Mouse (Mus musculus) spleen, postnatal 4 days (tissue): Measurements from ENCODE around the gene Wwtr1.

ENCODE experiments used
- DNase-seq, 2 experiments: peaks; one replicate each; pipeline ENCODE4 v3.0.0; 2022; ENCODE audit warnings: low spot score in 2 of 2

Wwtr1 gene

DNA sequence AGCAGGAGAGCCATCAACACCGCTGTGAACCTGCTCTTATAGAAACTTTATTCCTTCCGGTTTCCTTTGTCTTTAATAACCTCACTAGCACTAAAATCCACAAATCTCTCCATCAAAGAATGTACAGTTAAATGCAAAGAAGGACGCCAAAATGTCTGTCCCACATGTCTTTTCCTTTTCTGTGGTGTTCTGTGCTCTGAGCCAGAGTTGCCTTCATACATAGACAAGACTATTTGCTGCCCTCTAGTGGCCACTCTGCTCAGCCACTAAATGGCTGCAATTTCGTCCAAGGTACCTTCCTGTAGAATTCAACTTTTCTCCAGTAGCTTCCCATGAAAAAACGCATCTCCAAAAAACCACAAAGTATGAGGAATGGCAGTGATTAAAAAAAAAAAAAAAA, 127.3 kb downstream of the Wwtr1 start:
- peak in 1 of 2 experiments; percentile 20 for DNase-seq

DNA sequence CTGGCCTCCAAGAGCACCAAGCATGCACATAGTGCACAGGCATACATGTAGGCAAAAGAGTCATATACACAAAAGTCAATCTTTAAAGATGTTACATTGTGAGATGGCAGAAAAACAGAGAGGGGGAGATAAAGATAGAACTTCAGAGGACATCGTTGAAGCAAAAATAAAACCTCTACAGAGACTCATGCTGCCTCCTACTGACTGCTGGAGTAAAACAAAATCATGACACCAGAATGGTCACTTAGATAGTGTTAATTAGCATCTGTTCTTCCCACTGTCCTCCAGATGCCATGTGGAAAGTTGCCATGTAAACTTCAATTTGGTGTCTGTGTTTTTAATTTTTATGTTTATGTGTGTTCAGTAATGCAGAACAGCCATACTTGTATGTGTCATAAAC, 127.8 kb downstream of the Wwtr1 start:
- no peak for DNase-seq

DNA sequence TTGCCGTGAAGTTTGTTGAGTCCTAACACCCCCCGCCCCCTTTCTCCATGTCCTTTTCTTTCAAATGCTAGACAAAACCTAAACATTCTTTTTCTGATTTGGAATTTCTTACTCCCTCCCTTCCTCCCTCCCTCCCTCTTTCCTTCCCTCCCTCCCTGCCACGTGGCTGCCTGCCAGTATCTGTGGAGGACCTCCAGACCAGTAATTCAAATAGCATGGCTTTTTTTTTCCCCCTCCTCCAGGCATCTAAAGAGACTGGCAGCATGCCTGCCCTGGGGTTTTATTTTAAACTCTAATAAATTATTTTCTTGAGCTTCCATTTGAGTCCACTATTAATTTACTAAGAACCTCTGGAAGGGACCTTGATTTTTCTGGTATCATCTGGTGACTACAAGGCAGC, 130.0 kb downstream of the Wwtr1 start:
- no peak for DNase-seq

DNA sequence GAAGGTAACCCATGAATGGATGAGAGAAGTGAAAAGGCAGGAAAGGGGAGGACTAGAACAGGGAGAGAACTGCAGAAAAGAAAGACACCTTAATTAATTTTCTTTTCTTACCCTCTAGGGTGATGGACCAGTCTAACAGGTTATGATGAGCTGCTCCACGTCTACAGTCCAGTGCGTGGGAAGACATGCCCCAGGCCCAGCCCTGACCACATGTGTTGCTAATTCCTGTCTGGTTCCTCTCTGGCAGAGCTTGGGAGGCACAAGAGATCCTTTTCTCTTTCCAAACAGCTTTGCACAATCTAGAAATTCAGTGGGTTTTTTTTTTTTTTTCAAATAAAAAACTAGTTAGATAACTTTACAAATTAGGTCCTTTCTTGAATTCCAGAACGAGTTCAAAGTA, 134.8 kb downstream of the Wwtr1 start:
- DNase-seq: peak in 1 of 2 experiments; percentile 25

DNA sequence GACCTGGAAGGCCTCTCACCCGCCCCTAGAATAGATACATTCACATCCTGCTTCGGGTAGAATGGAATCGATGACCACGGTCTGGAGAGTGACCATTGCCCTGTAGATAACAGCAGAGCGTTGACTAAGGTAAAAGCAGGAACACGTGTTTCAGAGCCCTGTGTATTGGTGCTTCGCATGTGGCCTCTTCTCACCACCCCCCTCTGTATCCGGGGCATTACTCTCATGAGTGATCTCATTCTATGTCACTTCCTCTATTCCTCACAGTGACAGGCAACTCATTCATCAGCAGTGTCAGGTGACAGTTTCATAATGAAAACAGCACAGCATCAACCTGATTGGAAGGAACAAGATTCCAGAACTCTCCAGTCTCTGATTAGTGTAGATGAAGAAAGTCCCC, 140.3 kb downstream of the Wwtr1 start:
- DNase-seq: no peak

DNA sequence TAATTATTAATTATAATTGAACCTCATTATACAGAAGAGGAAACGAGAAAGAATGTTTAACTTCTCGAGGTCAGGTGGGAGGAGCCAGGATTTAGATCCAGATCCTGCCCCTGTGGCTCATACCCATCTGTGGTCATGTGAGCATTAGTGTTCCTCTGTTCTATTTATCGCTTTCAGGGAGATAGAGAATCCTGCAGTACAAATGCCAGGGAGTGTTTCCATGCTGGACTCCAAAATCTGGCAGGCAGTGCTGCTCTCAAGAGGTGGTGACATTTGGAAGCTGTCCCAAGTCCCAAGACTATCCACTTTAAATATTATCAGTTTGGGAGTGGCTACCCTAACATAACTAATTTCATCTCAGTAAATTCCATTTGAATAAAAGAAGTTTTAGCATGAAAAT, 144.0 kb downstream of the Wwtr1 start:
- no peak for DNase-seq

DNA sequence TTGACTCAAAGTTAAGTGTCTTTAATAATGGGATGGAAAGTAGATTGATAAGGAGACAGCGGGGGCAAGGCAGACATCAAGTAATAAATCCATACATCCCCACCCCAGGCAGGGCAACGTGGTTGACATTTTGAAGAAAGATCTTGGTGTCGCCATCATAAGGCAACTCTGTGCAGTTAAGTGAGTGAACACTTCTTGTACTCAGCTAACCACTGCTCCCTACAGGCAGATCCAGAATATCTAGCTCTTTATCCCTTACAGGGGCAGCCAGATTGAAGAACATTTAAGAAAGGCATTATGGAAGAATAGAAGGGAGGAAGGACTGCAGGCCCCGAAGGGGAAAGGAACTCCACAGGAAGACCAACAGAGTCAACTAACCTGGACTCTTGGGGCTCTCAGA, 146.2 kb downstream of the Wwtr1 start:
- DNase-seq: no peak

DNA sequence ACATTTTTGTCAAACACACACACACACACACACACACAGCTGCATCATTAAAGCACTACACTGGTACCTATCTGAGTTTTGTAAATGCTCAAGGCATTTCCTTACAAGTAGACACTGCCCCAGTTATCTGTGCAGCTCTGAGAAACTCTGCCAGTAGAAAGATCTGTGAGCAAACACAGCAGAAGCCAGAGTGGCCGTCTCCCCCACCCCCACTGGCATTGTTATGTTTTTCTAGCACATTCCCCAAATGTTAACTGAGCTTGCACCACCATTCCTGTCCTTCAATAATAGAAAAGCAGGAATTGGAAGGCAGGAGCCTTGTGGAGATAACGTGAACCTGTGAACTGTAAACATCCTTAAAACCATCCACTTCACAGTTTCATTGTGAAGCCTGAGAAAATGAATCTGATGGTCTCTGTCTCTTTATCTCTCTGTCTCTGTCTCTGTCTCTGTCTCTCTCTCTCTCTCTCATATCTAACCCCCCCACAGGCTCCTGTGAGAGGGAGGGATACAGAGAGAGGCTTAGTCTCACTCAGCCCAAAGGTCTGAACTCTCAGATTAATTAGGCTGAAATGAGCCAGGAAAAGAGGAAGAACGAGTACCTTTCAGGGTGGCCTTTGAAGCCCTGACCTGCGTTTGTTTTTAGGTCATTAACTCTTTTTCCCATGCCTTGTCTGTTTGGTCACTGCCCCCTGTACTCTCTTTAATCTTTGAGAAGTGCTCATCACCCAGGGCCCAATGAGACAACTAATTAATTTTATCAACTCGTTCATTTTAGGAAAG, 146.8 kb downstream of the Wwtr1 start:
- DNase-seq: no peak

DNA sequence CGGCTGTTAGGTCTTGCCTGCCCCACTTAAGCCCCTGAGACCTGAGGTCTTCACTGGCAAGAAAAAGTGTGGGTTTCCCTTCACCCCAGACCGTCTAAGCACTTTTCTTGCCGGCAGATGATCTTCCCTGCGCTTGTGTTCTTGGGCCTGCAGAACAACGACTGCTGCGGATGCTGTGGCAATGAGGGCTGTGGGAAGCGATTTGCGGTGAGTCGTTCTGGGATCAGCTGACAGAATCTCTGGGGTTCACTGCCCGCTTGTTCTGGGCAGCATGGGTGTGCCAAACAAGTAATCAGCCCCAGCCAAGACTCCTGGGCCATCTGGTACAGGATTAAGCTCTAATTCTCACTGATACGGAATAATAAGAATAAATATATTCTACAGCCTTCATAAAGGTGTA, 149.4 kb downstream of the Wwtr1 start:
- no peak for DNase-seq

DNA sequence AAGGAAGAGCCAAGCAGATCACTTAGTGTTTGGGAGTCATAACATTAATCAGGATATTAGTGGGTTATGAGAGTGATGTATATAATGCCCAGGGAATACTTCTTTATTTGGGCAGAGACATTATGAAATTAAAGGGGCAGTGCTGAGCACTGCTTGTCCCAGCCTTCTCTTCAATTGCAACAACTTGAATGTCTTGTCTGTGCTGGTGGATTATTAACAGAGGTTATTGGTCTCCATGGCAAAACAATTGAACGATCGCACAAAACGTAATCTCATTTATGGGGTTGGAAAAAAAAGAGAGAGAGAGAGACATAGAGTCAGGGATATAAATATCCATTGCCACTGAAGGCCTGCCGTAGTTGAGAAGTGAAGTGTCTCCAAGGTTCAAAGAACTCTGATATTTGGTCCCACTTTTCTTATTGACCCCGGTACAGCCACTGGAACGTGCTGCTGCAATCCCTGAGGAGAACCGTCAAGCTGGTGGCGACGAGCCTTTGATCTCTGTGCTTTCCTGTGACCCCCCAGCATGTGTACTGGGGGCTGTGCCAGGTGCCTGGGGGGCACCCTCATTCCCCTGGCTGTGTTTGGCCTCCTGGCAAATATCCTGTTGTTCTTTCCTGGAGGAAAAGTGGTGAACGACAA, 150.5 kb downstream of the Wwtr1 start, which contains the start of gene Tm4sf4:
TSS of gene Tm4sf4 (plus strand) at position 226 of the 642 bp plus-strand sequence.
- no peak for DNase-seq

DNA sequence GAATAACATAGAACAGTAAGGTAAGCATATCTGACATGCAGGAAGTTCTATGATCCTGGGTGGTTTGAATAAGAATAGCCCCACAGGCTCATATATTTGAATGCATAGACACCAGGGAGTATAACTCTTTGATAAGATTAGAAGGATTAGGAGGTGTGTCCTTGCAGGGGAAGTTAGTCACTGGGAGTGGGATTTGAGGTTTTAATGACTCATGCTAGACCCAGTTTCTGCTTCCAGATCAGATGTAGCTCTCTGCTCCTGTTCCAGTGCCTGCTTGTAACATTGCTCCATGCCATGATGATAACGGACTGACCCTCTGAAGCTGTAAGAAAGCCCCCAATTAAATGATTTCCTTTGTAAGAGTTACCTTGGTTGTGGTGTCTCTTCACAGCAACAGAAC, 155.1 kb downstream of the Wwtr1 start:
- no peak for DNase-seq

DNA sequence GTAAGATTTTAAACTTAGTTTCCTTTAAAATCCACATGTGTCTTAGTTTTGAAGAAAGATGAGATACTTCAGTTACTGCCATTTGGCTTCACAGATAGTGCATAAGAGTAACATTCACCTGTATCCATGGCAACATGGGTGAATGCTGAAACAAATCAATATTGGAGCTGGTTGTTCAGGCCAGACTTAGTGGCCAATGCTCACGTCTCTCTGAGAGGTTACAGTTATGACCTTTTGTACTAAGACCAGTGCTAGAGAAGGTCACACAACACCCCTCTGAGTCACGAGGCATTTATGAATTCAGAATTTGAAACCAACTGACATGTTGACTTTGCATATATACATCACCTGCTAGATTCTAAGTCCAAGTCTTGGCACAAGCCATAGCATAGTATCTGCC, 155.5 kb downstream of the Wwtr1 start:
- DNase-seq: no peak

DNA sequence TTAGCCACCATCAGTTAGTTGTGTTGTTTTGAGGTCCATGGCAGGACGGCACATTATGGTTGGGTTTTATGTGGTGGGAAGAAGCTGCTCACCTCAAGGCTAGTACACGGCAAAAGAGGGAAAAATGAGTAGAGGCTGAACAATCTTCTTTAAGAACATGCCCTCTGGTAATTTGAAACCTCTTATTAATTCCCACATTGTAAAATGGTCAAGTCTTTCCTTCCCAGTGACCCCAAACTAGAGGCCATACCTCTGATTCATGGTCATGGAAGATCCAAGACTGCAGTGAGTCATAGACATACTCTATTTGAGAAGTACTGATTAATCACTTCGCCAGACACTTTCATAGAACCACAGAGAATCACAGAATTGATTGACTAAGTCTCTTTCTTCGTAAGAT, 164.2 kb downstream of the Wwtr1 start:
- no peak for DNase-seq
